Mouse (Mus musculus) lung, embryonic 16.5 days (tissue): ENCODE measurements around the gene Cldn4. TPM values are rescaled to one million over a fixed set of nuclear protein-coding genes. Genes with fewer than 3 reads are reported as not detected.

Source experiments
- ATAC-seq: fragments of 200-750 bp; cut with Nextera tagmentation; 2 replicates; pipeline ENCODE4 v1.8.0; 2017; ENCODE audit warnings: low read depth, mild to moderate bottlenecking, moderate library complexity
- H3K27ac ChIP-seq: fragments of 300-500 bp; sonication (generic); 2 replicates; pipeline ENCODE4 v1.5.1; 2014; ENCODE audit warnings: mild to moderate bottlenecking, control low read depth, low read length
- H3K27me3 ChIP-seq: fragments of 300-500 bp; sonication (generic); 2 replicates; pipeline ENCODE4 v1.6.1; 2014; ENCODE audit warnings: low read depth, low read length, mixed read lengths; ENCODE audit not compliant: control insufficient read depth, insufficient read depth
- H3K36me3 ChIP-seq: fragments of 300-500 bp; sonication (generic); 2 replicates; pipeline ENCODE4 v1.6.1; 2014; ENCODE audit warnings: low read length; ENCODE audit not compliant: control insufficient read depth, insufficient read depth
- H3K4me1 ChIP-seq: fragments of 300-500 bp; sonication (generic); replicated peaks from 2 replicates; pipeline ENCODE4 v1.6.1; 2014; ENCODE audit warnings: low read length, mixed read lengths; ENCODE audit not compliant: control insufficient read depth, insufficient read depth
- H3K4me2 ChIP-seq: fragments of 300-500 bp; sonication (generic); 2 replicates; pipeline ENCODE4 v1.6.1; 2014; ENCODE audit warnings: low read depth, low read length, control low read depth
- H3K4me3 ChIP-seq: fragments of 300-500 bp; sonication (generic); 2 replicates; pipeline ENCODE4 v1.5.1; 2014; ENCODE audit warnings: mild to moderate bottlenecking, low read length, control low read depth
- H3K9ac ChIP-seq: fragments of 300-500 bp; sonication (generic); 2 replicates; pipeline ENCODE4 v1.6.1; 2014; ENCODE audit warnings: low read length, control low read depth
- H3K9me3 ChIP-seq: fragments of 300-500 bp; sonication (generic); 2 replicates; pipeline ENCODE4 v1.6.1; 2016; ENCODE audit warnings: low read length; ENCODE audit not compliant: control insufficient read depth
- WGBS: fragments of 180-500 bp; shearing (Covaris S2); extraction: QIAGEN DNeasy Blood & Tissue Kit; methylation state at CpG from one replicate; pipeline ENCODE4 v1.1.7; 2014; 5-methylcytosine and 5-hydroxymethylcytosine counted together
- polyA plus RNA-seq: library from polyadenylated mRNA; unstranded; fragments of >200 nt; fragmentation: Nextera tagmentation; extraction: Ambion mirVana; gene quantifications from 2 replicates; pipeline ENCODE4 v1.2.1, GENCODE M21; 2015

Cldn4 gene
- polyA plus RNA-seq, 1 experiment from 2014 or later, result 33.0 TPM

DNA sequence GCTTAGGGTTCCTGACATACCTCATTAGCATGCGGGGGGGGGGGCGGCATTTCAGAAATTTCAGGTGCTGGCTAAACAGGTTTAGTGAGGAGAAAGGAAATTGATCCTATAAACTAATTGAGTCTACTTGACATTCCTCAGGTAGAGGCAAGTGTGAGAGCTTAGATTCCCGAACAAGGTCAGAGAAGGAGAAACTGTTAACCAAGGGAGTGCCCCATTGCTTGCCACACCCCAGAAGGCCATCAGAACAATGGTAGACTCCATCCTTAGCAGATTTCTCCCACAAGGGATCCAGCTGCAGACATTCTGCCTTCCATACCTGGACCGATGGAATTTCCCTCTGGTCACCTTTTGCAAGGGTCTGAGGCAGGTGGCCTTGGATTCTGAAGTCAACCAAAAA lies 20.0 kb downstream of the Cldn4 start:
- 60% methylated on average over 4 of the region's 4 CpGs for WGBS
- no peak overlapping the region for H3K4me3 ChIP-seq

DNA sequence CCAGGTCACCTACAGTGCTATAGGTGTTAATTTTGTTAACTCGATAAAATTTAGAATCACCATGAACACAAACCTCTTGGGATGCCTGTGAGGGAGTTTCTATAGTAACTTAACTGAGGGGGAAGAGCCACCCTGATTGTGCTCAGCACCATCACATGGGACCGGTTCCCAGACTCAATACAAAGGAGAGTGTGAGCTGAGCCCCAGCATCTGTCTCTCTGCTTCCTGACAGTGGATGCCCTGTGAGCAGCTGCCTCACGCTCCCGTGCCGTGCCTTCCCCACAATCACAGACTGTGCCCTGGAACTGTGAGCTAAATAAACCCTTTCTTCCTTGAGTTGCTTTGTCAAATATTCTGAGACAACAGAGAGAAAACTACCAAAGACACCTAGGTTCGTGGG lies 23.6 kb downstream of the Cldn4 start:
- H3K4me1 ChIP-seq, result no peaks in the 10 kb centered on the region; the same call in 1 of the 2 replicates

More for the DNA sequence above, 20.0 kb downstream of the Cldn4 start:
- no peaks in the 10 kb centered on the region for H3K9me3 ChIP-seq
- H3K27ac ChIP-seq, result no peak overlapping the region
- no peaks in the 10 kb centered on the region; the same call in 1 of the 2 replicates for H3K4me1 ChIP-seq
- ATAC-seq, result no peak
- H3K36me3 ChIP-seq, result no peaks in the 10 kb centered on the region
- no peak overlapping the region for H3K9ac ChIP-seq
- no peaks in the 10 kb centered on the region for H3K27me3 ChIP-seq
- no peak overlapping the region for H3K4me2 ChIP-seq

DNA sequence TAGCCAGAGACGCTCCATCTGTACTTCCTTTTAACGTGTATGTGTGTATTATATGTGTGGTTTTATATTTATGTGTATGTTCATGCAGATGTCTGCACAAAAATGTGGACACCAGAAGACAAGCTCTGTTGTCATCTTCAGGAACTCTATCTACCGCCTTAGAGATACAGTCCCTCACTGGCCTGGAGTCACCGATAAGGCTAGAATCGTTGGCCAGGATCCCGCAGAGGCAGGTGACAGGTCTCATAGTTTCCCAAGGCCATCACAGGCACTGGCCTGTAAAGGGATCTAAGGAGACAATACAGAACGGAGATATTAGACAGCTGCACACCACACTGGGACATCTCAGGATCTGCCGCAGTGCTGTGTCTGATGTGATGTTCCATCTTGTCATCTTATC lies 25.6 kb downstream of the Cldn4 start:
- ATAC-seq, result no peak
- H3K36me3 ChIP-seq, result no peaks in the 10 kb centered on the region
- H3K4me2 ChIP-seq, result no peak overlapping the region
- 85% methylated on average over 8 of the region's 8 CpGs for WGBS
- no peak overlapping the region for H3K9ac ChIP-seq
- H3K9me3 ChIP-seq, result no peaks in the 10 kb centered on the region
- no peak overlapping the region for H3K4me3 ChIP-seq
- H3K27me3 ChIP-seq, result no peaks in the 10 kb centered on the region
- no peak overlapping the region for H3K27ac ChIP-seq
- H3K4me1 ChIP-seq, result no peaks in the 10 kb centered on the region

More for the DNA sequence above, 23.6 kb downstream of the Cldn4 start:
- no peaks in the 10 kb centered on the region for H3K36me3 ChIP-seq
- H3K4me3 ChIP-seq, result no peak overlapping the region
- H3K27me3 ChIP-seq, result no peaks in the 10 kb centered on the region
- no peaks in the 10 kb centered on the region for H3K9me3 ChIP-seq
- ATAC-seq, result peak; percentile 67
- 35% methylated on average over 6 of the region's 6 CpGs for WGBS
- H3K4me2 ChIP-seq, result no peak overlapping the region
- no peak overlapping the region for H3K27ac ChIP-seq
- no peak overlapping the region for H3K9ac ChIP-seq

DNA sequence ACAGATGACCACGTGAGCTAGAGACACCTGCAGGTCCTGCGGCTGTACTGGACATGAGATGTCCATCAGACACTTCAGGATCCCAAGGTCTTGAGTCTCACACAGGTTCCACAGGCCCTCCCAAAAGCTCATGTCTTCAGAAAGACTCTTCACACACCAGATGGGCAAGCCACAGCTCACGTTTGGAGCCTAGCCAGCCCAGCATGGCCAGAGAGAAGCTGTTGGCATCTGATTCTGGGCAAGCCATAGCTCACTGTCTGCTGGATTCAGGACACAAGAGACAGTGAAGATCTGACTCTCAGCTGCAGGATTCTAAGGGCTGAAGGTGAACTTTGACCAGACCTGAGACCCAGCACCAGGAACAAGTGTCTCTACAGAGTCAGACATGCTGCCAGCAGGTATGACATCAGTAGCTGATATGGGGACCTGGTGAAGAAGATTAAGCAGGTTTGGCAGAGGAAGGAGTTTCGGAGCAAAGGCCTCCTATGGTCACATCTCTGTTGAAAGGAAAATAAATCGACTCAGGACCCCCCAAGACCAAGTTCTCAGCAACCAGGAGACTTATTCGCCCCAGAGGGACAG lies 26.5 kb downstream of the Cldn4 start:
- Histone ChIP-seq H3K9ac (no peak overlapping the region), H3K36me3 (no peaks in the 10 kb centered on the region), H3K27me3 (no peaks in the 10 kb centered on the region), H3K4me2 (no peak overlapping the region), H3K4me1 (no peaks in the 10 kb centered on the region), H3K9me3 (no peaks in the 10 kb centered on the region), H3K4me3 (no peak overlapping the region), H3K27ac (no peak overlapping the region)
- no peak for ATAC-seq
- 65% methylated on average over 6 of the region's 6 CpGs for WGBS

DNA sequence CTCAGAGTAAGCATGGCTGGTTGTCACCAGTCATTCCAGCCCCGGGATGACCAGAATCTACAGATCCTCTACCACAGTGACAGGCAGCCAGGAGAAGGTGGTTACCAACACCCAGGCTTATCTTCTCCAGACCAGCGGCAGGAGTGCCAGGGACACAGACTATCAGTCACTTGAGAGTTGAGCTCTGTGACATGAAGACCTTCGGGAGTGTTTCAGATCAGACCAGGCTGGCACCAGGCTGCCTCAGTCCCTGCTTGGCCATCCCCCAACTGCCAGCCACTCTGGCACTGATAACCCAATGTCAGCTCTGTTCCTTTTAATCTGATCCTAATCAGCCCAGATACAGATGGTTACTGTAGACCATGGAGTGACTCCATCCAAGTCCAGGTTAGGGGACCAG lies 27.6 kb downstream of the Cldn4 start:
- H3K27ac ChIP-seq, result no peak overlapping the region
- H3K9ac ChIP-seq, result no peak overlapping the region
- H3K4me3 ChIP-seq, result no peak overlapping the region
- no peaks in the 10 kb centered on the region for H3K4me1 ChIP-seq
- H3K27me3 ChIP-seq, result no peaks in the 10 kb centered on the region
- 80% methylated on average over 3 of the region's 3 CpGs for WGBS
- no peak for ATAC-seq
- no peak overlapping the region for H3K4me2 ChIP-seq
- no peaks in the 10 kb centered on the region for H3K9me3 ChIP-seq
- no peaks in the 10 kb centered on the region for H3K36me3 ChIP-seq

GRCm38 (mm10) chr5:134918071-134918832 lies 28.5 kb downstream of the Cldn4 start:
- 44% methylated on average over 16 of the region's 16 CpGs for WGBS
- no peaks in the 10 kb centered on the region for H3K4me1 ChIP-seq
- peak; percentile 34; the same call in 1 of the 2 replicates for ATAC-seq
- no peak overlapping the region for H3K9ac ChIP-seq
- no peaks in the 10 kb centered on the region for H3K27me3 ChIP-seq
- H3K36me3 ChIP-seq, result no peaks in the 10 kb centered on the region
- no peak overlapping the region for H3K4me3 ChIP-seq
- no peak overlapping the region for H3K27ac ChIP-seq
- no peak overlapping the region for H3K4me2 ChIP-seq
- no peaks in the 10 kb centered on the region for H3K9me3 ChIP-seq

DNA sequence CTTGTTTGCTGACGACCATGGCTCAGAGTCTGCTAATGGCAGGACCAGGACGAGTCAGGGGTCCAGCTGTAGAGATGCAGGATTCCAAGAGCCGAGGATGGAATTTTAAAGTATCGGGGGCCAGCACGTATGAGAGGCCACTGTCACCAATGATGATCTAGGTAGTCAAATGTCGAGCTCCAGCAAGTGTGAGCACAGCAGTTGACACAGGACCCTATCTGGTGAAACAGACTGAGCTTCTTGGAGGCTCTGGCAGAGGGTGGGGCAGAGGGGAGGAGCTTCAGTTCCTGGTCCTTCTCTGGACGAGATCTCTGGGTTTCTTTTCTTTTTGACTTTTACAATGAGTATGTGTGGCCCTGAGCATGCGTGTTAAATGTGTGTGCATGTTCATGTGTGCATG lies 31.4 kb downstream of the Cldn4 start, which contains the start of gene Cldn13:
Gene Cldn13 (minus strand): TSS at position 216 of the 400 bp plus-strand sequence.
- H3K36me3 ChIP-seq, result no peaks in the 10 kb centered on the region
- H3K27me3 ChIP-seq, result no peaks in the 10 kb centered on the region
- H3K9me3 ChIP-seq, result no peaks in the 10 kb centered on the region
- H3K27ac ChIP-seq, result no peak within 1 kb of the TSS
- no peak for ATAC-seq
- no peak within 1 kb of the TSS for H3K9ac ChIP-seq
- H3K4me3 ChIP-seq, result no peak within 1 kb of the TSS
- H3K4me1 ChIP-seq, result no peaks in the 10 kb centered on the region
- WGBS, result 72% methylated on average over 8 of the region's 8 CpGs
- H3K4me2 ChIP-seq, result no peak within 1 kb of the TSS

- no peaks in the 10 kb centered on the region for H3K27me3 ChIP-seq
- no peak overlapping the region for H3K4me3 ChIP-seq
- WGBS, result 65% methylated on average over 8 of the region's 8 CpGs
- H3K36me3 ChIP-seq, result no peaks in the 10 kb centered on the region
- no peaks in the 10 kb centered on the region for H3K9me3 ChIP-seq
- H3K4me2 ChIP-seq, result no peak overlapping the region
- H3K4me1 ChIP-seq, result no peaks in the 10 kb centered on the region
- no peak overlapping the region for H3K27ac ChIP-seq
- no peak overlapping the region for H3K9ac ChIP-seq
- ATAC-seq, result no peak
These were observed 32.2 kb downstream of the Cldn4 start for GRCm38 (mm10) chr5:134914510-134914909.

DNA sequence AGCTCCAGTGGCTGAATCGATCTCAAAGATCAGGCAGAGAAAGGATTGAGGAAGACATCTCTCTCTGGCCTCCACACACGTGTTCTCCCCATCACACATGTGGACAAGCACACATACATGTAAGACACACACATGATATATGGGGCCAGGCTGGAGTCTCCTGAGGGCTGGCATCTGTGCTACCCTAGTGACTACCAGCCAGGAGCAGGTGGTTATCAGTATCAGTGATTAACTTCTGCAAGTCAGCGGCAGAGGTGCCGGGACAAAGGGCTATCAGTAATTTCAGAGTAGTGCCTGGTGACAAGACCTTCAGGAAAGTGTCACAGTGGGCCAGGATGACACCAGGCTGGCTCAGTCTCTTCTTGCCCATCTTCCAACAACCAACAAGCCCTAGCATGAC lies 33.0 kb downstream of the Cldn4 start:
- ATAC-seq, result no peak
- Histone ChIP-seq H3K36me3 (no peaks in the 10 kb centered on the region), H3K4me1 (no peaks in the 10 kb centered on the region), H3K4me2 (no peak overlapping the region), H3K27ac (no peak overlapping the region), H3K9ac (no peak overlapping the region), H3K4me3 (no peak overlapping the region), H3K9me3 (no peaks in the 10 kb centered on the region), H3K27me3 (no peaks in the 10 kb centered on the region)
- WGBS, result 73% methylated on average over 4 of the region's 4 CpGs
